Mouse (Mus musculus): ENCODE measurements around the gene Ptgfrn. TPM values are rescaled to one million over a fixed set of nuclear protein-coding genes. Genes with fewer than 3 reads are reported as not detected.

Ptgfrn gene
- total RNA-seq, 2 experiments from 2014 or later = 6.7 to 8.5 TPM

GRCm38 (mm10) chr3:101007112-101007782 is 102.8 kb downstream of the Ptgfrn start:
- no peak for DNase-seq (ENCODE audit: low spot score)

- DNase-seq (ENCODE audit: low spot score) = no peak
Measured at GRCm38 (mm10) chr3:101005392-101005791, 104.7 kb downstream of the Ptgfrn start.

- no peak for DNase-seq (ENCODE audit: low spot score)
Measured at GRCm38 (mm10) chr3:101003575-101004356, 106.3 kb downstream of the Ptgfrn start.

- no peak for DNase-seq (ENCODE audit: low spot score)
Measured at GRCm38 (mm10) chr3:100999732-101000131, 110.3 kb downstream of the Ptgfrn start.

GRCm38 (mm10) chr3:100998904-100999340 is 111.2 kb downstream of the Ptgfrn start:
- DNase-seq (ENCODE audit: low spot score) = peak; percentile 77

- DNase-seq (ENCODE audit: low spot score) = peak; percentile 4
Measured at GRCm38 (mm10) chr3:100997785-100998570, 112.1 kb downstream of the Ptgfrn start.

- no peak for DNase-seq (ENCODE audit: low spot score)
Measured at GRCm38 (mm10) chr3:100994252-100994651, 115.8 kb downstream of the Ptgfrn start.

GRCm38 (mm10) chr3:100993718-100994117 is 116.4 kb downstream of the Ptgfrn start:
- DNase-seq (ENCODE audit: low spot score) = no peak

- no peak for DNase-seq (ENCODE audit: low spot score)
Measured at GRCm38 (mm10) chr3:100993158-100993557, 116.9 kb downstream of the Ptgfrn start.

Other genes with a start within 250 kb of the Ptgfrn start
- gene Trim45, start 188.1 kb downstream of the Ptgfrn start, total RNA-seq (2021) = 1 to 10 TPM; 4.9 to 6.8 TPM
- 1 to 10 TPM; 2.8 to 3.2 TPM for gene Ttf2, start 140.6 kb downstream of the Ptgfrn start, total RNA-seq (2021)
- under 1 TPM in 1 of 2 experiments, not detected in 1; 0.07 TPM for gene Cd101, start 80.7 kb downstream of the Ptgfrn start, total RNA-seq (2021)
- gene Cd2, start 177.7 kb upstream of the Ptgfrn start, total RNA-seq (2021) = not detected